8 mouse cellular contexts compared by ENCODE assay signal in genomic region chr5:106963584-106964512, GRCm38 (mm10). TPM values are rescaled to one million over a fixed set of nuclear protein-coding genes. Genes with fewer than 3 reads are reported as not detected.
DNase-seq lines count a peak whose midpoint lies in the region; ATAC-seq and TF ChIP-seq lines count a peak whose summit lies in the region.

Gene Cdc7, plus strand, starts transcription at chr5:106964322.

- 5% methylated on average over 54 of the region's 54 CpGs for WGBS in heart, embryonic 11.5 days (ENCODE audit: insufficient replicate concordance)
- 5% methylated on average over 54 of the region's 54 CpGs for WGBS in kidney, embryonic 16.5 days
- 6% methylated on average over 54 of the region's 54 CpGs for WGBS in liver, adult 2 months

- H3K36me3 ChIP-seq in heart, embryonic 11.5 days (ENCODE audit: control insufficient read depth, insufficient read depth, low read length), result no peaks in the 10 kb centered on the region; the same call in 1 of the 2 replicates
- peaks cover 6% of the 10 kb centered on the region; the same call in 1 of the 2 replicates for H3K36me3 ChIP-seq in kidney, embryonic 16.5 days (ENCODE audit: insufficient read depth, low read length)
- no peaks in the 10 kb centered on the region for H3K36me3 ChIP-seq in liver, adult 2 months (ENCODE audit: control insufficient read depth, insufficient read depth, low read length)
- H3K36me3 ChIP-seq in myocyte (ENCODE audit: control insufficient read depth, insufficient read depth), result no peaks in the 10 kb centered on the region
- no peaks in the 10 kb centered on the region for H3K36me3 ChIP-seq in splenic B cell, adult 2 months (ENCODE audit: control insufficient read depth, insufficient read depth, low read length, poor library complexity, severe bottlenecking)

- H3K4me3 ChIP-seq in bone marrow macrophage, adult 2 months (ENCODE audit: insufficient read depth, low read length), result peak within 1 kb of the TSS; percentile 94
- H3K4me3 ChIP-seq in embryonic fibroblast, embryonic 13.5 days (ENCODE audit: insufficient read depth, low read length), result peak within 1 kb of the TSS; percentile 76
- peak within 1 kb of the TSS; percentile 84 for H3K4me3 ChIP-seq in heart, embryonic 11.5 days (ENCODE audit: low read depth, low read length)
- H3K4me3 ChIP-seq in kidney, embryonic 16.5 days (ENCODE audit: low read length), result peak within 1 kb of the TSS; percentile 82
- peak within 1 kb of the TSS; percentile 71 for H3K4me3 ChIP-seq in liver, adult 2 months (ENCODE audit: insufficient read depth, low read depth, low read length)
- peak within 1 kb of the TSS; percentile 84 for H3K4me3 ChIP-seq in myocyte

- peaks cover 17% of the 10 kb centered on the region for H3K4me1 ChIP-seq in bone marrow macrophage, adult 2 months (ENCODE audit: control insufficient read depth, insufficient read depth, low read length)
- no peaks in the 10 kb centered on the region for H3K4me1 ChIP-seq in embryonic fibroblast, embryonic 13.5 days (ENCODE audit: control insufficient read depth, insufficient read depth, low read length)
- H3K4me1 ChIP-seq in heart, embryonic 11.5 days (ENCODE audit: control insufficient read depth, insufficient read depth, low read length), result 0 out of 2 replicates have a peak, but pooled peaks cover 3% of the 10 kb centered on the region
- peaks cover 16% of the 10 kb centered on the region for H3K4me1 ChIP-seq in kidney, embryonic 16.5 days (ENCODE audit: insufficient read depth, low read length)
- 0 out of 2 replicates have a peak, but pooled peaks cover 3% of the 10 kb centered on the region for H3K4me1 ChIP-seq in liver, adult 2 months (ENCODE audit: control insufficient read depth, insufficient read depth, low read length)

- peak within 1 kb of the TSS; percentile 46 for H3ac ChIP-seq in myocyte (ENCODE audit: control insufficient read depth, insufficient read length)

- peak; percentile 74; the same call in 1 of the 2 replicates for TF ChIP-seq POLR2A in bone marrow macrophage, adult 2 months (IDR thresholded peaks at IDR 0.05; ENCODE audit: borderline replicate concordance, low read depth, low read length)
- TF ChIP-seq POLR2A in embryonic fibroblast, embryonic 13.5 days (IDR thresholded peaks at IDR 0.05; ENCODE audit: low read depth, low read length), result peak; percentile 85
- TF ChIP-seq POLR2A in liver, adult 2 months (IDR thresholded peaks at IDR 0.05; ENCODE audit: extremely low read depth, insufficient read depth, low read length), result 0 out of 2 replicates have a peak, but pooled peaks have one; percentile 22
- peak; percentile 56 for TF ChIP-seq POLR2A in myocyte (IDR thresholded peaks at IDR 0.05; ENCODE audit: insufficient read length, low read depth)

- 0 out of 2 replicates have a peak, but pooled peaks cover 3% of the 10 kb centered on the region for H3K9me3 ChIP-seq in heart, embryonic 11.5 days (replicated peaks; ENCODE audit: control insufficient read depth, low read length)
- H3K9me3 ChIP-seq in kidney, embryonic 16.5 days (ENCODE audit: low read length), result peaks cover 6% of the 10 kb centered on the region; the same call in 1 of the 2 replicates

- H3K79me2 ChIP-seq in liver, adult 2 months (ENCODE audit: control insufficient read depth, insufficient read depth, low read length), result no peaks in the 10 kb centered on the region
- H3K79me2 ChIP-seq in myocyte (ENCODE audit: control insufficient read depth, insufficient read depth), result peaks cover 15% of the 10 kb centered on the region

- peak; percentile 96 for DNase-seq in A20 (ENCODE audit: low read depth, low spot score)
- DNase-seq in liver, adult 2 months (ENCODE audit: extremely low read depth, low read depth, low spot score), result peak; percentile 51
- DNase-seq in splenic B cell, adult 2 months (ENCODE audit: low read depth, low spot score), result peak; percentile 94

- ATAC-seq in heart, embryonic 11.5 days (replicated peaks; ENCODE audit: insufficient number of reproducible peaks, low FRiP score, low TSS enrichment), result peak; percentile 94
- peak; percentile 95 for ATAC-seq in kidney, embryonic 16.5 days (ENCODE audit: low FRiP score, low TSS enrichment)

- H3K27me3 ChIP-seq in heart, embryonic 11.5 days (ENCODE audit: control insufficient read depth, insufficient read depth, low read length), result no peaks in the 10 kb centered on the region
- H3K27me3 ChIP-seq in kidney, embryonic 16.5 days (ENCODE audit: insufficient read depth, low read length), result no peaks in the 10 kb centered on the region
- H3K27me3 ChIP-seq in liver, adult 2 months (ENCODE audit: control insufficient read depth, insufficient read depth, low read length), result no peaks in the 10 kb centered on the region
- H3K27me3 ChIP-seq in myocyte (ENCODE audit: control insufficient read depth, insufficient read depth, insufficient read length), result no peaks in the 10 kb centered on the region
- H3K27me3 ChIP-seq in splenic B cell, adult 2 months (ENCODE audit: control insufficient read depth, insufficient read depth, low read length, poor library complexity, severe bottlenecking), result no peaks in the 10 kb centered on the region

- peak within 1 kb of the TSS; percentile 71 for H3K27ac ChIP-seq in bone marrow macrophage, adult 2 months (ENCODE audit: insufficient read depth, low read depth, low read length)
- no peak within 1 kb of the TSS for H3K27ac ChIP-seq in embryonic fibroblast, embryonic 13.5 days (ENCODE audit: insufficient read depth, low read length)
- peak within 1 kb of the TSS; percentile 36 for H3K27ac ChIP-seq in heart, embryonic 11.5 days (ENCODE audit: low read depth, low read length)
- peak within 1 kb of the TSS; percentile 76 for H3K27ac ChIP-seq in kidney, embryonic 16.5 days (ENCODE audit: low read length)
- no peak within 1 kb of the TSS for H3K27ac ChIP-seq in liver, adult 2 months (replicated peaks; ENCODE audit: insufficient read depth, low read depth, low read length)

- peak within 1 kb of the TSS; percentile 85 for H3K4me2 ChIP-seq in heart, embryonic 11.5 days
- peak within 1 kb of the TSS; percentile 85 for H3K4me2 ChIP-seq in kidney, embryonic 16.5 days (replicated peaks; ENCODE audit: low read depth, low read length)
- H3K4me2 ChIP-seq in myocyte (ENCODE audit: low read depth), result peak within 1 kb of the TSS; percentile 93

- peak within 1 kb of the TSS; percentile 87 for H3K9ac ChIP-seq in heart, embryonic 11.5 days (ENCODE audit: low read depth, low read length)
- H3K9ac ChIP-seq in kidney, embryonic 16.5 days (replicated peaks; ENCODE audit: low read length), result peak within 1 kb of the TSS; percentile 83
- peak within 1 kb of the TSS; percentile 43 for H3K9ac ChIP-seq in liver, adult 2 months (ENCODE audit: low read depth, low read length)

- TF ChIP-seq CTCF in bone marrow macrophage, adult 2 months (IDR thresholded peaks at IDR 0.05; ENCODE audit: low read depth, low read length), result no peak
- no peak for TF ChIP-seq CTCF in embryonic fibroblast, embryonic 13.5 days (IDR thresholded peaks at IDR 0.05; ENCODE audit: borderline replicate concordance, insufficient read depth, low read length)
- TF ChIP-seq CTCF in liver, adult 2 months (IDR thresholded peaks at IDR 0.05; ENCODE audit: low read depth, low read length), result no peak

TF ChIP-seq in myocyte, 11 proteins besides CTCF, POLR2A, EP300 and RAD21:
- no peak for TF ChIP-seq USF1 (IDR thresholded peaks at IDR 0.05; ENCODE audit: low read depth)
- TF ChIP-seq SRF (IDR thresholded peaks at IDR 0.05; ENCODE audit: control insufficient read depth, insufficient read length, low read depth), result no peak
- TF ChIP-seq E2F4 (IDR thresholded peaks at IDR 0.05; ENCODE audit: insufficient read depth), result peak; percentile 96
- TF ChIP-seq POLR2AphosphoS2 (IDR thresholded peaks at IDR 0.05; ENCODE audit: insufficient read length, low read depth), result peak; percentile 36
- TF ChIP-seq TCF3 (IDR thresholded peaks at IDR 0.05; ENCODE audit: insufficient read length, low read depth), result no peak
- no peak for TF ChIP-seq MAX (IDR thresholded peaks at IDR 0.05; ENCODE audit: low read depth)
TF ChIP-seq in myocyte: peak in this region for 2.

RNA-seq across cellular contexts. Expression of gene Cdc7, which starts in this region (rescaled TPM):
- polyA plus RNA-seq in bone marrow macrophage, adult 2 months (2012; ENCODE audit: insufficient read depth, insufficient read length, missing spikeins), result 5.9 and 8.4 TPM in 2 replicates
- polyA plus RNA-seq in embryonic fibroblast, embryonic 13.5 days (2011; ENCODE audit: insufficient read length, low read depth, missing spikeins), result 10.3 and 17.1 TPM in 2 replicates
- polyA plus RNA-seq in heart, embryonic 11.5 days (2014; fragmentation: Nextera tagmentation; extraction: Ambion mirVana), result 36.1 and 42.8 TPM in 2 replicates
- polyA plus RNA-seq in kidney, embryonic 16.5 days (2015; fragmentation: Nextera tagmentation; extraction: Ambion mirVana), result 44.8 and 47.4 TPM in 2 replicates
- total RNA-seq in liver, adult 2 months (2014; rRNA removed), result 0.28 and 0.47 TPM in 2 replicates
- 0.07 and 0.26 TPM in 2 replicates for polyA plus RNA-seq in liver, adult 2 months (2012; rRNA removed)
- polyA plus RNA-seq in myocyte (2012; fragmentation: generic; extraction: Trizol), result 1.8 TPM

Comparison
In these comparisons a context has a peak if more than half of its experiments do, and no peak if none do; other contexts are left out.
1. Peak in DNase-seq, H3K4me3 ChIP-seq and H3K9ac ChIP-seq in liver, adult 2 months; RNA of the gene not detected or under 1 TPM.
2. H3K27ac ChIP-seq: peak in bone marrow macrophage, adult 2 months (single experiment), heart, embryonic 11.5 days (single experiment) and kidney, embryonic 16.5 days (single experiment); none in embryonic fibroblast, embryonic 13.5 days (single experiment) and liver, adult 2 months (single experiment).
3. POLR2A ChIP-seq: peak in every context shown above with its lines; median percentile 85 in embryonic fibroblast, embryonic 13.5 days; 74 in bone marrow macrophage, adult 2 months; 56 in myocyte; 22 in liver, adult 2 months.
4. Peak in every context shown above with its lines, with median percentiles within 50 percentile points of each other: DNase-seq, H3K4me3 ChIP-seq, H3K4me2 ChIP-seq and H3K9ac ChIP-seq.